Mouse (Mus musculus) left cerebral cortex, adult 8-10 months (tissue): ENCODE measurements around the gene Vps35. TPM values are rescaled to one million over a fixed set of nuclear protein-coding genes. Genes with fewer than 3 reads are reported as not detected.

Source experiments
- DNase-seq, 2 experiments: peaks; one replicate each; pipeline ENCODE4 v3.0.0; 2022; ENCODE audit warnings: low spot score in 2 of 2
- total RNA-seq, 4 experiments: library from RNA; stranded (reverse); gene quantifications; 2 replicates each; pipeline ENCODE4 v1.2.4; 2022

Vps35 gene
- total RNA-seq, 4 experiments from 2014 or later = 121 to 134 (median 127) TPM

- peak in 1 of 2 experiments; percentile 7 for DNase-seq
Observed at GRCm38 (mm10) chr8:85220220-85220619, 79.4 kb downstream of the Vps35 start.

Other genes starting within 250 kb of the Vps35 start
- 10 to 100 TPM; 20.1 to 22.0 (median 21.1) TPM for gene Fbxw9, start 239.7 kb downstream of the Vps35 start, total RNA-seq
- gene Gm5741, start 231.8 kb downstream of the Vps35 start, total RNA-seq = not detected
- gene Dhps, start 228.0 kb downstream of the Vps35 start, total RNA-seq = 10 to 100 TPM; 63.5 to 75.3 (median 64.9) TPM
- 10 to 100 TPM; 51.1 to 64.5 (median 59.6) TPM for gene Wdr83os, start 219.1 kb downstream of the Vps35 start, total RNA-seq
- 10 to 100 TPM; 20.0 to 35.2 (median 26.5) TPM for gene Wdr83, start 218.5 kb downstream of the Vps35 start, total RNA-seq
- gene Man2b1, start 216.5 kb downstream of the Vps35 start, total RNA-seq = 10 to 100 TPM; 33.3 to 74.2 (median 49.2) TPM
- gene Zfp791, start 176.7 kb downstream of the Vps35 start, total RNA-seq = 10 to 100 TPM in 1 of 4 experiments, 1 to 10 TPM in 3; 6.5 to 10.2 (median 8.2) TPM
- gene Cks1brt, start 147.9 kb downstream of the Vps35 start, total RNA-seq = not detected
- not detected for gene Olfr371, start 73.8 kb downstream of the Vps35 start, total RNA-seq
- gene Orc6, start 170 bp downstream of the Vps35 start, total RNA-seq = 10 to 100 TPM; 25.7 to 30.9 (median 28.3) TPM
- 1 to 10 TPM; 3.0 to 4.5 (median 3.5) TPM for gene Mylk3, start 86.5 kb upstream of the Vps35 start, total RNA-seq
- 10 to 100 TPM in 2 of 4 experiments, 1 to 10 TPM in 2; 8.9 to 11.2 (median 9.8) TPM for gene 4921524J17Rik, start 133.0 kb upstream of the Vps35 start, total RNA-seq
- gene Gpt2, start 192.8 kb upstream of the Vps35 start, total RNA-seq = 10 to 100 TPM; 43.6 to 52.6 (median 49.1) TPM